Mouse (Mus musculus) myocyte (in vitro differentiated cells): Measurements from ENCODE around the gene Cdk5r1. TPM values are rescaled to one million over a fixed set of nuclear protein-coding genes. Genes with fewer than 3 reads are reported as not detected.
"Not testable (repeated sequence)": the region's sequence is repeated elsewhere in the genome, so short reads cannot be mapped to it uniquely, and the experiment has no call there.

Source experiments
- H3K27me3 ChIP-seq: one replicate; pipeline ENCODE4 v1.6.1; 2011; ENCODE audit not compliant: control insufficient read depth, insufficient read depth, insufficient read length
- H3K36me3 ChIP-seq: one replicate; pipeline ENCODE4 v1.6.1; 2011; ENCODE audit not compliant: control insufficient read depth, insufficient read depth
- H3K4me2 ChIP-seq: one replicate; pipeline ENCODE4 v1.6.1; 2011; ENCODE audit warnings: low read depth, control low read depth
- H3K4me3 ChIP-seq: one replicate; pipeline ENCODE4 v1.5.1; 2011; ENCODE audit warnings: mild to moderate bottlenecking, control low read depth, moderate library complexity
- H3K79me2 ChIP-seq: one replicate; pipeline ENCODE4 v1.6.1; 2011; ENCODE audit not compliant: control insufficient read depth, insufficient read depth
- H3ac ChIP-seq: one replicate; pipeline ENCODE4 v1.6.1; 2011; ENCODE audit not compliant: control insufficient read depth, insufficient read length
- CEBPB ChIP-seq: IDR thresholded peaks from 2 replicates; pipeline ENCODE4 v1.6.1; 2011; ENCODE audit warnings: mild to moderate bottlenecking, moderate library complexity; ENCODE audit not compliant: poor library complexity, insufficient read depth, severe bottlenecking
- E2F4 ChIP-seq: IDR thresholded peaks from one replicate; pipeline ENCODE4 v1.6.1; 2011; ENCODE audit warnings: mild to moderate bottlenecking, control low read depth, moderate library complexity; ENCODE audit not compliant: insufficient read depth
- MAX ChIP-seq: IDR thresholded peaks from one replicate; pipeline ENCODE4 v1.6.1; 2011; ENCODE audit warnings: low read depth, mild to moderate bottlenecking, control low read depth
- MYOD1 ChIP-seq, 3 experiments: IDR thresholded peaks; one replicate each; pipeline ENCODE4 v1.6.1; 2011; ENCODE audit warnings: control low read depth in 2 of 3, low read depth in 2 of 3, mild to moderate bottlenecking in 2 of 3, moderate library complexity in 1 of 3; ENCODE audit not compliant: insufficient read length in 2 of 3, control insufficient read depth in 1 of 3
- MYOG ChIP-seq, 3 experiments: IDR thresholded peaks; one replicate each; pipeline ENCODE4 v1.6.1; 2011; ENCODE audit warnings: control low read depth in 2 of 3, low read depth in 2 of 3, mild to moderate bottlenecking in 2 of 3; ENCODE audit not compliant: insufficient read length in 2 of 3, control insufficient read depth in 1 of 3, insufficient read depth in 1 of 3
- POLR2A ChIP-seq: IDR thresholded peaks from one replicate; pipeline ENCODE4 v1.6.1; 2011; ENCODE audit warnings: low read depth, mild to moderate bottlenecking, control low read depth, moderate library complexity; ENCODE audit not compliant: insufficient read length
- POLR2AphosphoS2 ChIP-seq: IDR thresholded peaks from one replicate; pipeline ENCODE4 v1.6.1; 2011; ENCODE audit warnings: low read depth, control low read depth; ENCODE audit not compliant: insufficient read length
- REST ChIP-seq: IDR thresholded peaks from one replicate; pipeline ENCODE4 v1.6.1; 2011; ENCODE audit warnings: mild to moderate bottlenecking, control low read depth, moderate library complexity; ENCODE audit not compliant: insufficient read depth, insufficient read length
- SRF ChIP-seq: IDR thresholded peaks from one replicate; pipeline ENCODE4 v1.6.1; 2011; ENCODE audit warnings: low read depth; ENCODE audit not compliant: control insufficient read depth, insufficient read length
- TCF12 ChIP-seq: IDR thresholded peaks from one replicate; pipeline ENCODE4 v1.6.1; 2011; ENCODE audit warnings: mild to moderate bottlenecking, control low read depth; ENCODE audit not compliant: poor library complexity, insufficient read depth, severe bottlenecking
- TCF3 ChIP-seq: IDR thresholded peaks from one replicate; pipeline ENCODE4 v1.6.1; 2011; ENCODE audit warnings: low read depth, control low read depth; ENCODE audit not compliant: insufficient read length
- USF1 ChIP-seq: IDR thresholded peaks from one replicate; pipeline ENCODE4 v1.6.1; 2011; ENCODE audit warnings: low read depth, mild to moderate bottlenecking, control low read depth, moderate library complexity
- polyA plus RNA-seq: library from polyadenylated mRNA; unstranded; fragments of >200 nt; fragmentation: generic; extraction: Trizol; gene quantifications from one replicate; pipeline ENCODE4 v1.2.1, GENCODE M21; 2012; ENCODE audit warnings: missing spikeins

Gene Cdk5r1
- polyA plus RNA-seq, 1 experiment: 11.3 TPM

GRCm38 (mm10) chr11:80430366-80430910 is 46.4 kb upstream of the Cdk5r1 start:
- no peak overlapping the region for H3ac ChIP-seq
- no peaks in the 10 kb centered on the region for H3K27me3 ChIP-seq
- TF ChIP-seq E2F4 (no peak), POLR2AphosphoS2 (no peak), MAX (no peak), TCF12 (no peak), POLR2A (no peak), TCF3 (no peak), SRF (no peak), CEBPB (no peak), MYOD1 (IDR thresholded peaks at IDR 0.05; ENCODE audit: control insufficient read depth in 1 of 3, insufficient read length in 2 of 3, low read depth in 2 of 3) (no peak), MYOG (IDR thresholded peaks at IDR 0.05; ENCODE audit: control insufficient read depth in 1 of 3, insufficient read depth in 1 of 3, insufficient read length in 2 of 3, low read depth in 2 of 3) (no peak), REST (no peak), USF1 (no peak)
- peak overlapping the region; percentile 93 for H3K4me2 ChIP-seq
- peaks cover 29% of the 10 kb centered on the region for H3K36me3 ChIP-seq
- H3K79me2 ChIP-seq: peaks cover 65% of the 10 kb centered on the region
- H3K4me3 ChIP-seq: peak overlapping the region; percentile 74

DNA sequence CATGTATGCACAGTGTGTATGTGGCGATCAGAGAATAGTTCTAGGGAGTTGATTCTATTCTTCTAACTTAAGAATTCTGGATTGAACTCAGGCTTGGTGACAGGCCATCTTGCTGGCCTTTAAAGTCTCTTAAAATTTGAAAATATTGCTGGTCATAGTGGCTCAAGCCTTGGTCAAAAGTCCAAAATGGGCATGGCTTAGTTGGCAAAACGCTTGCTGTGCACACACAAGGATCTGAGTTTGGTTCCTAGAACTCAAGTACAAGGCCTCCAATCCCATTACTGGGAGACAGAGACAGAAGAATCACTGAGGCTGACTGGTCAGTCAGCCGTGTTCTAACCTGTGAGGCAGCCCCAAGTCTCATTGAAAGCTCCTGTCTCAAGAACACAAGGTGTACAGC is 29.9 kb upstream of the Cdk5r1 start:
- Histone ChIP-seq H3K4me2 (no peak overlapping the region), H3K36me3 (peaks cover 66% of the 10 kb centered on the region), H3ac (no peak overlapping the region), H3K27me3 (no peaks in the 10 kb centered on the region), H3K4me3 (no peak overlapping the region), H3K79me2 (peaks cover 36% of the 10 kb centered on the region)
- no peak for TF ChIP-seq TCF3
- TF ChIP-seq POLR2AphosphoS2: no peak
- TF ChIP-seq POLR2A: no peak
- TF ChIP-seq REST: no peak
- no peak for TF ChIP-seq TCF12
- no peak for TF ChIP-seq MAX
- TF ChIP-seq SRF: no peak
- no peak for TF ChIP-seq USF1
- TF ChIP-seq MYOG (IDR thresholded peaks at IDR 0.05; ENCODE audit: control insufficient read depth in 1 of 3, insufficient read depth in 1 of 3, insufficient read length in 2 of 3, low read depth in 2 of 3): no peak
- no peak for TF ChIP-seq CEBPB
- TF ChIP-seq MYOD1 (IDR thresholded peaks at IDR 0.05; ENCODE audit: control insufficient read depth in 1 of 3, insufficient read length in 2 of 3, low read depth in 2 of 3): no peak
- no peak for TF ChIP-seq E2F4

DNA sequence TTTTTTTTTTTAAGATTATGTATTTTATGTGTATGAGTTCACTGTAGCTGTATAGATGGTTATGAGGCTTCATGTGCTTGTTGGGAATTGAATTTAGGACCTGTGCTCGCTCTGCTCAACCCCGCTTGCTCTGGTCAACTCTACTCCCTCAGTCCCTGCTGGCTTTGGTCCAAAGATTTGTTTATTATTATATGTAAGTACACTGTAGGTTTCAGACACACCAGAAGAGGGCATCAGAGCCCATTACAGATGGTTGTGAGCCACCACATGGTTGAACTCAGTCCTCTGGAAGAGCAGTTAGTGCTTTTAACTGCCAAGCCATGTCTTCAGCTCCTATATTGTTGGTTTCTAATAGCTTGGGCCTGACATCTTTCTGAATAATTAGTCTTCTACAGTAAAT is 27.0 kb upstream of the Cdk5r1 start:
- Histone ChIP-seq H3ac (no peak overlapping the region), H3K4me3 (no peak overlapping the region), H3K27me3 (no peaks in the 10 kb centered on the region), H3K79me2 (peaks cover 34% of the 10 kb centered on the region), H3K36me3 (peaks cover 51% of the 10 kb centered on the region), H3K4me2 (no peak overlapping the region)
- no peak for TF ChIP-seq MAX
- no peak for TF ChIP-seq MYOD1 (IDR thresholded peaks at IDR 0.05; ENCODE audit: control insufficient read depth in 1 of 3, insufficient read length in 2 of 3, low read depth in 2 of 3)
- TF ChIP-seq E2F4: no peak

DNA sequence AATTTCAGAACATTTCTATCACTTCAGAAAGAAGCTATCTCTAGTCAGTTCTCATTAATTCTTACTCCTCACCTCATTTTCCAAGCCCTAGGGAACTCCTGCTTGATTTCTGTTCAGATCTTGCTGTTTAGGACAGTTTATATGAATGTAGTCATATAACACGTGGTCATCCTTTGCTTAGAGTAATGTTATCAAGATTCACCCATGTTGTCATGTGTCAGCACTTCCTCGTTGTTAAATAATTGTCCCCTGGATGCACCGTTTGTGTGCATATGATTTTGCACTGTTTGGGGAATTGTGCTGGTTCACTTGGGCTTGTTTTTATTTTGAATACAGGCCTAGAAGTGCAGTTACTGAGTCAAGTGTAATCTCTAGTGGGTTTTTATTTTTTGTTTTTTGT is 24.6 kb upstream of the Cdk5r1 start:
- Histone ChIP-seq H3K27me3 (no peaks in the 10 kb centered on the region), H3K79me2 (peaks cover 33% of the 10 kb centered on the region), H3K4me2 (no peak overlapping the region), H3K4me3 (no peak overlapping the region), H3ac (no peak overlapping the region), H3K36me3 (peaks cover 51% of the 10 kb centered on the region)
- TF ChIP-seq REST (no peak), TCF3 (no peak), E2F4 (no peak), MAX (no peak), CEBPB (no peak), MYOG (IDR thresholded peaks at IDR 0.05; ENCODE audit: control insufficient read depth in 1 of 3, insufficient read depth in 1 of 3, insufficient read length in 2 of 3, low read depth in 2 of 3) (no peak)

DNA sequence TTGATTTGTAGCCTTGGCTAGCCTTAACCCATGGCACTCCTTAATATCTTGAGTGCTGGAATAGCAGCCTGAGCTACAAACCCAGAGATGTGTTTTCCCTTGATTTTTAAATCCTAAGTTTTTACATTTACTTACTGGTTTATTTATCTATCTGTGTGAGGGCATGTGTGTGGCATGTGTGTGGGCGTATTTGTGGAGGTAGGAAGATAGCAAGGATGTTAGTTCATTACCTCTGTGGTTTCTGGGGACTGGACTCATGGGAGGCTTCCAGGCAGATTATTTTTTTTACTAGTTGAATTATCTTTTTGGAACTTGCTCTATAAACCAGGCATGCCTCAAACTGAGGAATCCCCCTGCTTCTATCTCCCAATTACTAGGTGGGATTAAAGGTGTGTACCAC is 23.6 kb upstream of the Cdk5r1 start:
- Histone ChIP-seq H3ac (no peak overlapping the region), H3K4me2 (no peak overlapping the region), H3K4me3 (no peak overlapping the region), H3K27me3 (no peaks in the 10 kb centered on the region), H3K79me2 (peaks cover 28% of the 10 kb centered on the region), H3K36me3 (peaks cover 50% of the 10 kb centered on the region)
- TF ChIP-seq USF1 (no peak), MAX (no peak), CEBPB (no peak), POLR2AphosphoS2 (no peak)

GRCm38 (mm10) chr11:80463605-80464130 is 13.2 kb upstream of the Cdk5r1 start:
- H3K27me3 ChIP-seq, H3K4me3 ChIP-seq, H3ac ChIP-seq, H3K4me2 ChIP-seq, H3K79me2 ChIP-seq: not testable (repeated sequence)
- H3K36me3 ChIP-seq: peaks cover 77% of the 10 kb centered on the region
